Mouse (Mus musculus) liver, adult 2 months (tissue): ENCODE results near the gene Nfkb2.

Experiments used
- CTCF ChIP-seq: fragments of 200-500 bp; IDR thresholded peaks from 2 replicates; pipeline ENCODE4 v1.5.1; 2011; ENCODE audit warnings: low read depth, low read length, control low read depth
- POLR2A ChIP-seq: fragments of 200-500 bp; IDR thresholded peaks from 2 replicates; pipeline ENCODE4 v1.6.1; 2011; ENCODE audit warnings: low read length, control low read depth; ENCODE audit not compliant: insufficient read depth; ENCODE audit errors: extremely low read depth

DNA sequence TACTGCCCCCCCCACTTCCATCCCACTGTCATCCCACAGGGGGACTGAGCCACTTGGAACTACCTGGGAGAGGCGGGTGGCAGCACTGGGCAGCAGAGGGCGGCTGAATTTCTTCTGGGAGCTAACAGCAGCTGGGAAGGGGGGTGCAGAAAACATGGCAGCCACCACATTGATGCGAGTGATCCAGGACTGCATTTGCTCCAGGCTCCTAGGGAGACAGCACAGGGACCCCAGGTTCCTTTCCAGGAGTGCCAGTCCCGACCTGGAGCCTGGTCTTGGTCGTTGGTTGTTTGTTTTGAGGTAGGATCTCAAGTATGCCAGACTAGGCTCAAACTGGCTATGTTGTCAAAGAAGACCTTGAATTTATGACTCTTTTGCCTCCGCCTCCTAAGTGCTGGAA, 9.5 kb downstream of the Nfkb2 start:
- TF ChIP-seq POLR2A (no peak), CTCF (no peak)
